Mouse (Mus musculus) gastrocnemius, postnatal 10 days (tissue): Measurements from ENCODE around the gene Golga2. TPM values are rescaled to one million over a fixed set of nuclear protein-coding genes. Genes with fewer than 3 reads are reported as not detected.
A peak's percentile ranks its signal among the peaks of the same experiment; 100 is the strongest.

Source experiments
- DNase-seq: peaks from one replicate; pipeline ENCODE4 v3.0.0; 2021; ENCODE audit warnings: mixed read lengths
- microRNA-seq, 2 experiments: library from miRNA; unstranded; fragments of <30 nt; microRNA quantifications; one replicate each; pipeline ENCODE4 v1.2.0; 2021
- total RNA-seq, 2 experiments: library from RNA; stranded (reverse); gene quantifications; 2 replicates each; pipeline ENCODE4 v1.2.3; 2021

Gene Golga2
- total RNA-seq, 2 experiments from 2014 or later = 71.3 to 76.5 TPM

DNA sequence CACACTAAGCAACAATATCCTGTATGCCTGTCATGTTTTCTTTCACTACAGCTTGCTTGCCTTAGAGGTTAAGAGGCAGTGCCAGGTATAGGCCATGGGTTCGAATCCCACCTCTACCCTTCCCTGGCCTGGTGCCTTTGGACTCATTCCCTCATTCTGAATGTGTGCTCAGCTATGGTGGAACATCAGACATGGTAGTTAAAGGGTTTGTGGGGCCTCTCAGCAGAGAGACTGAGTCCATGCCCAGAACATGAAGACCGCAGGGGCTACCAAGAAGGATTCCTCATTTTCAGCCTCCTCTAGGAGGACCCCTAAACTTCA, 56.1 kb downstream of the Golga2 start:
- DNase-seq = no peak

DNA sequence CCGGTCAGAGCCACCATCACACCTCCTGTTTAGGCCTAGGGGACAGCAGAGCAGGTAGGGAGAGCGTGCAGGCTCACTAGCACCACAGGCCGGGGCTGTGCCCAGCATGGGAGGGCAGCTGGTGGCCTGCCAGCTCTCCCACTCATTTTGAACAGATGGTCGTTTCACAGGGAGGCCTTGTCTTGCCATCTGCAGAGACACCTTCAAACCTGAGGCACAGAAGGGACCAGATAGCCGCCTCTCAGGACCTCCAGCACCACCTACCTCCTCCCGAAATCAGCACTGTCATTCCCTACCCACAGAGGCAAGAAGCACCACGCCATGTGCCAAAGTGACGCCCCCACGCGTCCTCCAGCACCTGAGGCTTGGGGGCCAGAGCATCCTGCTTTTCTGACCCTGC, 56.9 kb downstream of the Golga2 start:
- no peak for DNase-seq

DNA sequence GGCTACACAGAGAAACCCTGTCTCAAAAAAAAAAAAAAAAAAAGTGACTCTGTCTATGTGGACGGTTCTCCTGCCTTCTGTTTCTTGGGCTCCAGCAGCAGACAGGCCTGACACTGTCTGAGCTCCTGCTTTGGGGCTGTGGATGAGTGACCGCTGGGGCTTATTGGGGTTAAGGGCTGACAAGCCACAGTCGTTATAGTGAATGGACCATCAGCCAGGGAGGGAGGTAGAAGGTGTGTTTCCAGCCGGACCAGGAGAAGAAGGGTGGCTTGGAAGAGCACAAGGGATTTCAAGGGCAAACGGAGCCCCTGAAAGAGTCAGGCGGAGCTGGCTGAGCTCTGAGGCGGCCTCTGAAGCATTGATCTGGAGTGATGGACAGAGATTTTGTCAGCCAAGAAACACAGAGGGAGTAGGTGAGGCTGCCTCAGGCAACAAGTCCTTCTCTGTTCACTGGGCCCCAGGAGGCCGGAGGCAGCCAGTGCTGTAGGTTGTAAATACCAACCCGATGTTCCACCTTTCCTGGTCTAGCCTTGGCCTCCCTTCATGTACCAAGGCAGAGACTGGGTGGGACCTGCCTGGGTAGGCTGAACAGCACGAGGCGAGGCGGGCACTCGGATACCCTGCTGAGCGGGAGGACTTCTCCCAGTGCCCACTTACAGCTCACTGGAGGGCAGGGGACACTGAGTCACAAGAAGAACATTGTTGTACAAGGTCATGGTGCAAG, 57.6 kb downstream of the Golga2 start:
- DNase-seq = no peak

GRCm38 (mm10) chr2:32347019-32347418, 59.8 kb downstream of the Golga2 start:
- DNase-seq = no peak

DNA sequence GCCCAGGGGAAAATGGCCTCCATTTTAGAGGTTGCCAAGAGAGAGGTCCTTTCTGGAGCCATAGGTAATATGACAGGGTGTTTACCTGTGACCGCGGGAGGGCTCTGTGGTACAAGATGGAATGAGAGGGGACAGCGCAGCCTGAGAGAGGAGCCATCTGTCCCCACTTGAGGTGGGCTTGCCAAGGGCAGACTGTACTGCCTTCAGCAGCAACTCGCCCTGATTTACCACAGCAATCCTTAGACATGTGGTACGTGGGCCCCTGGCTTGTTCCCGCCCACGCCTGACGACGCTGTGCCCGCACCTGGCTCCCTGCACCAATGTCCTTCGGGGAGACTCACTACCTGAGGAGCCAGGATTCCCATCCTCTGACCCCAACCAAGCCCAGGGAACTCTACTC, 61.1 kb downstream of the Golga2 start:
- no peak for DNase-seq

DNA sequence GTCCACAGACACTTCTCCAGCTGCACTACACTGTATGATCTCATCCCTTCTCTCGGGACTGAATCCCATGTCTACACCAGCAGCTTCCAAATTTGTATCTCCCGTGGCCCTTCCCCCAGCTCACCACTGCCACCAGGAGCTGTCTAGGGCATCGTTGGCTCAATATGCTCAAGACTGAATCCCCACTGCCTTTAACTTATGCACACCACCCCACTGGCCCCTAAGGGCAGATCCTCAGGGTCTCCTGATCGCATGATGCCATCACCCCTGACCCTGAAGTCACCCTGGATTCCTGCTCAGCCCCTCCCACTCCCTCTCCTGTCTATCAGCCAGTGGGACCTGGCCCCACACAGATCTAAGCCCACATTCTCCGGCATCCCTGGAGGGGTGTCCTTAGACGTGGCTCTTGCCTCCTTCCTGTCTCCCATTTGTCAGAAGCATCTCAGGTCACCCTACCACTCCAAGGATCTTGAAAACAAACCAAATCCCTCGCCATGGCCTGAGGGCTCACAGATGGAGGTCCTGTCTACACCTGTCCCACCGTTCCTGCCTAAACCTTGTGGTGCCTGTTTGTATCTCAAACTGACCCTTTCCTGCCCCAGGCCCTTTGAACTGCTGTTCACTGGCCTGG, 62.6 kb downstream of the Golga2 start:
- DNase-seq = no peak

DNA sequence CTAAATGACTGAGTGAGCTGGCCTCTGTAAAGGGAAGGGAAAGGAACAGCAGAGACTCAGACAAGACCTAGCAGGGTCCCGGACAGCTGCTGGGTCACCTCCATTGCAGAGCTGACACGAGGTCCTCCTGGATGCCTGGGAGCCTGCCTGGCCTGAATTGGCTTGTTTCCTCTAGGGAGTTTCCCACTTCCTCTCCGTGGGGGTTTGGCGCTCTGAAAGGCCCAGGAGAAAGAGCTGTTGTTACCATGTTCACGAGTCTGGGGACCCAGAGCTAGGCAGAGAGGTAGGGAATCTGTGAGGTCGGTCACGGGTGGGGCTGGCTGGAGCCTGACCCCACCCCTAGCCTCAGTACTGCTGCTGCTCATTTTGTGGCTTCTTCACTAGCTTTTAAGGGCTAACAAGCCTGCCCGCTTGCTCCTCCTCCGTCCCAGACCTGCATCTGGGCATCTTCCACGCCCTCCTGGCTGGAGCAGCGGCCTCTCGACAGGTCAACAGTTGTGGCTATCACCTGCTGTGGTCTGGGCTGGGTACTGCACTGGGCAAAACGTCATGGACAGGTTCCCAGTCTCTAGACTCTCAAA, 63.4 kb downstream of the Golga2 start:
- DNase-seq = no peak

- DNase-seq = no peak
Measured at GRCm38 (mm10) chr2:32351471-32351961, 64.3 kb downstream of the Golga2 start.

DNA sequence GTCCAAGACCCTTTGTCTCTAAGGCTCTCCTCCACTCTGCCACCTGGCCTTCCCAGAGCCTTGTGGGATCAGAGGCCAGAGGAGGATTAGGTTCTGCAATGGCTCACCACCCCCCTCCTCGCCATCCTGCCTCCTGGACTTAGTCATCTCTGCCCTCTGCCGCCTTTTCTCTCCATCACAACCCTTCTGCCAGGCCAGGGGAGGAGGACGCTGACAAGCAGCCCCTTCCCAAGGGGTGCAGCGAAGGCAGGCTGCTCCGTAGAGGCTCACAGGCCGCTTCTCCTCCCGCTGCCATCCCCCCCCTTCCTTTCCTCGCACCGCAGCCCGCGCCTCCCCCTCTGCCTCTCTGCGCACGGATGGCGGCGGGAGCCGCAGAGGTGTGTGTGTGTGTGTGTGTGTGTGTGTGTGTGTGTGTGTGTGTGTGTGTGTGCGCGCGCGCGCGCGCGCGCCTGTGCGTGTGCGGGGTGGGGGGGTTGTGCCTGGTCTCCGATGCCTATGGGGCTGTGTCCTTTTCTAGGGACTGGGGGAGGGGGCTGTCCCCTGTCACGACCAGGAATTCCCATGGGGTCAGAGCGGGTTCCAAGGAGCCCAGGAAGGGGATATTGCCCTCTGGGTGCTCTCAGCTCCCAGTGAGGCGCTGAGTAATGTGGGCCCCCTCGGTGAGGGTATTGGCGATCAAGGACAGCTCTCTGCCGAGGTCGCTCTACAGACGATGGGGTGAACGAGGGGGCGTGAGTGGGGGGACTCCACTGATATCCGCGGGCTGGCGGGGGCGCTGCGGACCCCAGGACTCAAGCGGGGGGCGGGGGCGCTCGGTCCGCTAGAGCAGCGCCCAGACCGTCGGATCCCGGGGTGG, 65.2 kb downstream of the Golga2 start, which contains the start of gene Ciz1:
TSS of gene Ciz1 (plus strand) at position 177 of the 856 bp plus-strand sequence.
- peak; percentile 38 for DNase-seq

GRCm38 (mm10) chr2:32353007-32353542, 65.9 kb downstream of the Golga2 start, which contains the start of gene Dnm1:
TSS of gene Dnm1 (minus strand) at chr2:32353338.
- peak; percentile 97 for DNase-seq

GRCm38 (mm10) chr2:32353836-32354235, 66.7 kb downstream of the Golga2 start:
- DNase-seq = no peak

GRCm38 (mm10) chr2:32354336-32354895, 67.2 kb downstream of the Golga2 start:
- DNase-seq = no peak

GRCm38 (mm10) chr2:32356216-32356615, 69.0 kb downstream of the Golga2 start:
- DNase-seq = no peak

Small RNAs within 50 kb of the gene (microRNA-seq; reads per million reads assigned to microRNA genes)
- gene Gm23363 (0 to 0.64 reads per million in 2 experiments), gene Mir199b (90.3 to 131 reads per million in 2 experiments)

Other genes starting within 250 kb of the Golga2 start
- gene Fam78a, start 202.5 kb upstream of the Golga2 start, total RNA-seq = 10 to 100 TPM; 23.9 to 25.2 TPM
- gene Plpp7, start 191.9 kb upstream of the Golga2 start, total RNA-seq = 100 to 1,000 TPM in 1 of 2 experiments, 10 to 100 TPM in 1; 90.3 to 101 TPM
- gene Prrc2b, start 136.3 kb upstream of the Golga2 start, total RNA-seq = 100 to 1,000 TPM; 104 to 111 TPM
- gene Pomt1, start 50.8 kb upstream of the Golga2 start, total RNA-seq = 10 to 100 TPM; 16.0 to 17.2 TPM
- 10 to 100 TPM; 18.0 to 20.2 TPM for gene Uck1, start 27.2 kb upstream of the Golga2 start, total RNA-seq
- gene Swi5, start 691 bp downstream of the Golga2 start, total RNA-seq = 100 to 1,000 TPM; 140 to 148 TPM
- gene Ciz1, start 64.9 kb downstream of the Golga2 start, total RNA-seq = 10 to 100 TPM; 31.2 to 47.2 TPM
- gene Dnm1, start 66.0 kb downstream of the Golga2 start, total RNA-seq = 10 to 100 TPM; 18.9 to 25.7 TPM
- 10 to 100 TPM; 52.6 to 53.7 TPM for gene 1110008P14Rik, start 94.6 kb downstream of the Golga2 start, total RNA-seq
- gene Lcn2, start 100.9 kb downstream of the Golga2 start, total RNA-seq = 1 to 10 TPM; 3.5 to 6.7 TPM
- 10 to 100 TPM; 38.1 to 40.7 TPM for gene Ptges2, start 108.5 kb downstream of the Golga2 start, total RNA-seq
- 1 to 10 TPM; 3.0 to 3.1 TPM for gene Naif1, start 163.1 kb downstream of the Golga2 start, total RNA-seq
- 10 to 100 TPM; 16.1 to 31.1 TPM for gene Slc25a25, start 164.1 kb downstream of the Golga2 start, total RNA-seq
- 1 to 10 TPM; 5.5 to 8.6 TPM for gene Fam102a, start 247.9 kb downstream of the Golga2 start, total RNA-seq